Mouse (Mus musculus) adipocyte (in vitro differentiated cells): ENCODE measurements around the gene Aarsd1.
A peak's percentile ranks its signal among the peaks of the same experiment; 100 is the strongest.
"Not testable (repeated sequence)": the region's sequence is repeated elsewhere in the genome, so short reads cannot be mapped to it uniquely, and the experiment has no call there.

Experiments
- DNase-seq: peaks from one replicate; pipeline ENCODE4 v3.0.0-alpha.2; 2016; ENCODE audit warnings: low spot score

The Aarsd1 gene

GRCm38 (mm10) chr11:101446860-101447259 lies 29.4 kb upstream of the Aarsd1 start:
- not testable (repeated sequence) for DNase-seq

- DNase-seq, result no peak
These were observed 28.9 kb upstream of the Aarsd1 start for GRCm38 (mm10) chr11:101446319-101446718.

GRCm38 (mm10) chr11:101442760-101443159 lies 25.3 kb upstream of the Aarsd1 start:
- DNase-seq, result no peak

- DNase-seq, result peak; percentile 99
These were observed 24.8 kb upstream of the Aarsd1 start, which contains the start of gene Rpl27 for GRCm38 (mm10) chr11:101442127-101442693. TSS of gene Rpl27 (plus strand) at chr11:101442298.

- not testable (repeated sequence) for DNase-seq
These were observed 24.2 kb upstream of the Aarsd1 start for GRCm38 (mm10) chr11:101441450-101442126.

GRCm38 (mm10) chr11:101438006-101438405 lies 20.6 kb upstream of the Aarsd1 start:
- not testable (repeated sequence) for DNase-seq

- no peak for DNase-seq
These were observed 19.5 kb upstream of the Aarsd1 start for GRCm38 (mm10) chr11:101436916-101437315.

- no peak for DNase-seq
These were observed 18.4 kb upstream of the Aarsd1 start for GRCm38 (mm10) chr11:101435831-101436230.

- DNase-seq, result no peak
These were observed 16.0 kb upstream of the Aarsd1 start for GRCm38 (mm10) chr11:101433396-101433795.

- DNase-seq, result no peak
These were observed 13.9 kb upstream of the Aarsd1 start for GRCm38 (mm10) chr11:101431327-101431726.

GRCm38 (mm10) chr11:101426165-101426564 lies 8.8 kb upstream of the Aarsd1 start:
- no peak for DNase-seq

GRCm38 (mm10) chr11:101424925-101425813 lies 7.8 kb upstream of the Aarsd1 start, which contains the start of the genes Rundc1 and Ptges3l:
TSS of gene Rundc1 (plus strand) at chr11:101425085.
TSS of gene Ptges3l (minus strand) at chr11:101425333.
- DNase-seq, result peak; percentile 98

- DNase-seq, result no peak
These were observed 6.9 kb upstream of the Aarsd1 start, which contains the start of gene Gm27029 for GRCm38 (mm10) chr11:101424105-101424851. TSS of gene Gm27029 (minus strand) at chr11:101424796.

- no peak for DNase-seq
These were observed 2.7 kb upstream of the Aarsd1 start for GRCm38 (mm10) chr11:101420148-101420547.

GRCm38 (mm10) chr11:101419610-101420009 lies 2.2 kb upstream of the Aarsd1 start:
- DNase-seq, result no peak

GRCm38 (mm10) chr11:101418991-101419390 lies 1.6 kb upstream of the Aarsd1 start:
- no peak for DNase-seq

- peak; percentile 62 for DNase-seq
These were observed 848 bp downstream of the Aarsd1 start for GRCm38 (mm10) chr11:101416433-101417100.

- peak; percentile 36 for DNase-seq
These were observed 2.1 kb downstream of the Aarsd1 start for GRCm38 (mm10) chr11:101415306-101415705.

- DNase-seq, result peak; percentile 94
These were observed 22.3 kb downstream of the Aarsd1 start for GRCm38 (mm10) chr11:101395110-101395509.

- DNase-seq, result no peak
These were observed 35.6 kb downstream of the Aarsd1 start for GRCm38 (mm10) chr11:101381817-101382216.

- DNase-seq, result peak; percentile 97
These were observed 38.5 kb downstream of the Aarsd1 start for GRCm38 (mm10) chr11:101378926-101379325.
